Mouse (Mus musculus) hematopoietic multipotent progenitor cell, adult 10-12 weeks (in vitro differentiated cells): ENCODE data around the gene AF067063. TPM values are rescaled to one million over a fixed set of nuclear protein-coding genes. Genes with fewer than 3 reads are reported as not detected.

Source experiments
- polyA plus RNA-seq: library from polyadenylated mRNA; stranded (reverse); fragments of >175 nt; gene quantifications from 2 replicates; pipeline ENCODE4 v1.2.3, GENCODE M21; 2012; ENCODE audit warnings: low replicate concordance

Gene AF067063
- polyA plus RNA-seq: not detected in 2 replicates

DNA sequence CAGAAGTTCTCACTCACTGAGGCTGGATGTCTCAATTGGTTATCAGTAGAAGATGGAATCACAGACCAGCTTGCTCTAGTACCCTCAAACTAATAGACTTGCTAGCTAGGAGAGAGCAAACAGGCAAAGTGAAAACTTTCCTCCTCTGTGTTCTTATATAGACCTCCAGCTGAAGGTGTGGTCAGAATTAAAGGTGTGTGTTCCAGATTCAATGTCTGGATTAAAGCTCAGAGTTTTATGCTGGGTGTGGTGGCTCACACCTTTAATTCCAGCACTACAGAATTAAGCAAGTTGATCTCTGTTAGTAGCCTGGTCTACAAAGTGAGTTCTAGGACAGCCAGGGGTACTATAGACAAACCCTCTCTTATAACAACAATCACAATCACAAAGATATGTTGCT is at the start of gene AF067063:
AF067063 (minus strand) TSS at position 101 of the 400 bp plus-strand sequence.

DNA sequence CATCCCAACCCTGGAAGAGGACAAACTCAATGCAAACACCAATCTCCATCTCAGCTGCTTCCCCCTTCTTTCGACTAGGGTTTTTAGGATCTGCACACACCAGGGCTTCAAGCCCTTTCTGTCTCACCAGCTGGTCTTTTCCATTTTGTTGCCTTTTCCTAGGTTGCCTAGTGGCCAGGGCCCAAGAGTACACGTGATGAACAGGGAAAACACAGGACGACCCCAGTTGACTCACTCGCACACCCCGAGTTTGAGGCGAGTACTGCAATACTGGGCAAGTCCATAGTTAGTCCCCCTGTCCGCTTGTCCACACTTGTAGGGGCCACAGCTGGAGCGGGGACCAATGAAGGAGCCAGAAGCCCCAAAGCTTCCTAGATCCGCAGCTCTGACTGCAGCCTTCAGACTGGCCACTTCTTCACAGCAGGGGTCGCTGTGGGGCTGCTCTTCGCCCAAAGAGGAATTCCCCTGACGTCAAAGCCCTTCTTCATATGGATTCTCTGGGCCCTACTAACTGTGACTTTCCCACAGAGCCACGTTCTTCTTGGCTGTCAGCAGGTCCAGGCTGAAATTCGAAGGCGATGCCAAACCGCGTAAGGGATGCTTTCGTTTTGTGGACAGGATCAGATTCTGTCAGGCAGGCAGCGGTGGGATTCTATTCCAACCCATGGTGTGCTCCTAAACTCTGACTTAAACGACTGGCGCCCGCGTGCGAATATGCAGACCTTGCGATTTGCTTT is 5.5 kb upstream of the AF067063 start, which contains the start of gene D13Ertd608e:
D13Ertd608e (plus strand) TSS at position 687 of the 737 bp plus-strand sequence.

DNA sequence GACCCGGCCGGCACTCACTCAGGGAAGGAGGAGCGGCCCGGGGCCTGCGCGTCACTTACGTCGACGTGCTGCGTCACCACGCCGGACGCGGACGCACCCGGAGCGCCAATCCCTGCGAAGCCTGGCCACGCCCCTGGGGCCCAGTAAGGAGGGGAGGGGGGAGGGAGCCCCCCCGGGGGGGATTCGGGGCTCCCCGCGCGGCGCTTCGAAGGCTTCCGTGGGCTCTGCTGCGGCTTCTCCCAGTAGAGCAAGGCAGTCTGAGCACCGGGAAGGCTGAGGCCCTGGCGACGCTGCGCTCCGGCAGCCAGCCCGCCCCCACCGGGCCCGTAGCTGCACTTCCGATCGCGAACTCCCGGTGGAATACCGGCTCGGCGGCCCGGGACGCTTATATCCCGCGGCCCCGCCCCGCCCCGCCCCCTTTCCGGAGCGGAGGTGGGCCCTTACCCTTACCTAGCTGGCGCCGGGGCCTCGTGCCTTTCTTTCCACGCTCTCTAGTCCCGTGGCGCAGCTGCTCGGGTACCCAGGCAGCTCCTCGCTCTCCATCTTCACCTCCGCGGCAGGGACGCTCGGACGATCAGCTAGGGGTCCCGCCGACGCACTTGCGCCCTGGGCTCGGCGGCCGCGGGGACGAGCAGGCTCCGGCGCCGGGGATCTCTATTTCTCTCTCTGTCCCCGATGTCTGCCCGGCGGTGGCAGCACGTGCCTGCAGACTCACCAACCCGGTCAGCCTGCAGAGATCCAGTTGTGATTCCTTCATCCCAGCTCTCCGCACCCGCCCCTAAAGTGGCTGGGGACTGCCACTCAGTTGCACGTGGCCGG is 39.0 kb downstream of the AF067063 start, which contains the start of gene Zfp131:
Zfp131 (minus strand) TSS at position 129 of the 819 bp plus-strand sequence.

Other genes with a start within 250 kb of the AF067063 start
- gene Ccl28, start 206.4 kb downstream of the AF067063 start, polyA plus RNA-seq: not detected in 2 replicates
- gene Hmgcs1, start 139.8 kb downstream of the AF067063 start, polyA plus RNA-seq: 1.9 and 4.7 TPM in 2 replicates
- gene Nim1k, start 74.3 kb downstream of the AF067063 start, polyA plus RNA-seq: 0.25 and 0.29 TPM in 2 replicates
- 25.1 and 70.8 TPM in 2 replicates for gene Zfp131, start 39.3 kb downstream of the AF067063 start, polyA plus RNA-seq
- not detected in 2 replicates for gene D13Ertd608e, start 5.8 kb upstream of the AF067063 start, polyA plus RNA-seq
- not detected in 2 replicates for gene Tcstv1, start 64.6 kb upstream of the AF067063 start, polyA plus RNA-seq
- not detected in 2 replicates for gene Gm21761, start 99.1 kb upstream of the AF067063 start, polyA plus RNA-seq
- not detected in 2 replicates for gene B020031M17Rik, start 120.6 kb upstream of the AF067063 start, polyA plus RNA-seq
- 0.29 TPM in 1 of 2 replicates, not detected in the other for gene Gm36079, start 196.8 kb upstream of the AF067063 start, polyA plus RNA-seq
- gene Gm21188, start 222.0 kb upstream of the AF067063 start, polyA plus RNA-seq: 1.4 and 1.8 TPM in 2 replicates